Comparison of ENCODE assay signal across 30 mouse cellular contexts in the genomic region with DNA sequence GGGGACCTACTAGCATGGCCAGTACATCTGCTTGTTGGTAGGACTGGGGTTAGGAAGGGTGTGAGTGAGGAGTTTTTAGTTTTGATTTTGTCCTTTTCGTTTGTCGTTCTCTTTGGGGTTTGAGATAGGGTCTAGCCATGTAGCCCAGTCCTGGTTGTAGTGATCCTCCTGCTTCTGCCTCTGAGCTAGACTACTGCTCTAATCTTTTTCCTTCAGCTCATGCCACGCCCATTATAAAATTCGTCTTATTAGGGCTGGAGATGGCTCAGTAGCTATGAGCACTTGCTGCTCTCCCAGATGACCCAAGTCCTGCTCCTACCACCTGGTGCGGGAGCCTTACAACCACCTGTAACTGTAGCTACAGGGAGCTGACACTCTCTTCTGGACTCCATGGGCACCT. TPM values are rescaled to one million over a fixed set of nuclear protein-coding genes. Genes with fewer than 3 reads are reported as not detected.
DNase-seq lines count a peak whose midpoint lies in the region; ATAC-seq and TF ChIP-seq lines count a peak whose summit lies in the region.
"Had no signal": no experiment of that assay in that cellular context is flagged by ENCODE, and none has a peak within 500 bp of the region (broad histone marks: within the 10 kb centered on the region; RNA-seq: fewer than 3 reads in every experiment).

No protein-coding gene starts in this region.

- no peak for TF ChIP-seq EP300 in liver, postnatal 0 days (IDR thresholded peaks at IDR 0.05; ENCODE audit: low read depth)
- TF ChIP-seq EP300 in liver, embryonic 14.5 days (IDR thresholded peaks at IDR 0.05; ENCODE audit: low read depth) = no peak

- no peak overlapping the region for H3K4me2 ChIP-seq in liver, embryonic 12.5 days
- H3K4me2 ChIP-seq in liver, postnatal 0 days (ENCODE audit: low read depth, low read length) = no peak overlapping the region
- no peak overlapping the region for H3K4me2 ChIP-seq in liver, embryonic 14.5 days (ENCODE audit: low read depth)
- H3K4me2 ChIP-seq: embryonic facial prominence, embryonic 13.5 days; forebrain, embryonic 13.5 days; heart, embryonic 13.5 days; hindbrain, embryonic 12.5 days; hindbrain, embryonic 15.5 days had no signal

- DNase-seq in frontal cortex, postnatal 25 days (ENCODE audit: low spot score in 2 of 2) = no peak
- no peak for DNase-seq in liver, postnatal 0 days
- peak; percentile 15 for DNase-seq in c-Kit-positive CD71-positive TER-119-positive erythroid progenitor cells, embryonic 14.5 days (ENCODE audit: low spot score)
- no peak for DNase-seq in liver, embryonic 14.5 days (ENCODE audit: low read depth in 3 of 3, low spot score in 3 of 3)
- DNase-seq in gastrocnemius, adult 18-20 months (ENCODE audit: low spot score) = no peak
- DNase-seq in left cerebral cortex, postnatal 36 days (ENCODE audit: low spot score in 2 of 2) = no peak
- DNase-seq: adrenal gland, postnatal 10 days; B cell, adult 2 months; cerebellum, adult 11-12 months; cerebellum, adult 8-10 months; cerebellum, postnatal 10 days; cerebellum, postnatal 36 days; embryo, embryonic 11 days; gastrocnemius, postnatal 10 days; gastrocnemius, postnatal 36 days; heart, adult 2 months; heart, postnatal 14 days had no signal

- 0 out of 2 replicates have a peak, but pooled peaks have one; percentile 18 for ATAC-seq in frontal cortex, adult (ENCODE audit: low TSS enrichment)
- ATAC-seq in liver, embryonic 12.5 days = peak; percentile 81
- ATAC-seq in liver, postnatal 0 days = no peak
- 0 out of 2 replicates have a peak, but pooled peaks have one; percentile 28 for ATAC-seq in liver, embryonic 14.5 days (ENCODE audit: insufficient read depth)
- ATAC-seq: activated CD4-positive, CD25-positive, alpha-beta regulatory T cell, adult 4 months; forebrain, embryonic 13.5 days; forebrain, embryonic 16.5 days had no signal

- H3K4me1 ChIP-seq in liver, embryonic 12.5 days = peaks cover 13% of the 10 kb centered on the region
- no peaks in the 10 kb centered on the region for H3K4me1 ChIP-seq in liver, postnatal 0 days (ENCODE audit: insufficient read depth)
- H3K4me1 ChIP-seq in liver, embryonic 14.5 days (replicated peaks; ENCODE audit: control insufficient read depth in 2 of 2, insufficient read depth in 2 of 2, low read length in 1 of 2) = peaks cover 0 to 5% of the 10 kb centered on the region in 2 experiments; a peak in 2 of 4 replicates
- H3K4me1 ChIP-seq: embryonic facial prominence, embryonic 10.5 days; embryonic facial prominence, embryonic 13.5 days; forebrain, embryonic 10.5 days; forebrain, embryonic 13.5 days; hindbrain, embryonic 12.5 days; hindbrain, embryonic 15.5 days had no signal

- 43% methylated on average over 5 of the region's 5 CpGs for WGBS in liver, embryonic 12.5 days (ENCODE audit: insufficient replicate concordance)
- WGBS in liver, postnatal 0 days (ENCODE audit: insufficient replicate concordance) = 64% methylated on average over 5 of the region's 5 CpGs
- 28% methylated on average over 5 of the region's 5 CpGs for WGBS in liver, embryonic 14.5 days (ENCODE audit: insufficient replicate concordance)

- no peak overlapping the region for H3K27ac ChIP-seq in liver, embryonic 12.5 days
- H3K27ac ChIP-seq in liver, postnatal 0 days (ENCODE audit: low read depth) = no peak overlapping the region
- no peak overlapping the region for H3K27ac ChIP-seq in liver, embryonic 14.5 days
- H3K27ac ChIP-seq: embryonic facial prominence, embryonic 10.5 days; embryonic facial prominence, embryonic 13.5 days; forebrain, embryonic 10.5 days; forebrain, embryonic 13.5 days; heart, adult 2 months; heart, embryonic 10.5 days; heart, embryonic 13.5 days; hindbrain, embryonic 12.5 days; hindbrain, embryonic 15.5 days had no signal

- H3K9ac ChIP-seq in liver, embryonic 12.5 days = no peak overlapping the region
- H3K9ac ChIP-seq in liver, postnatal 0 days (replicated peaks) = no peak overlapping the region
- no peak overlapping the region for H3K9ac ChIP-seq in liver, embryonic 14.5 days (replicated peaks)
- H3K9ac ChIP-seq: embryonic facial prominence, embryonic 13.5 days; forebrain, embryonic 13.5 days; heart, embryonic 13.5 days; hindbrain, embryonic 12.5 days; hindbrain, embryonic 15.5 days had no signal

- no peaks in the 10 kb centered on the region for H3K36me3 ChIP-seq in liver, embryonic 12.5 days
- peaks cover 5% of the 10 kb centered on the region; the same call in 1 of the 2 replicates for H3K36me3 ChIP-seq in liver, postnatal 0 days (replicated peaks; ENCODE audit: insufficient read depth, low read length)
- H3K36me3 ChIP-seq in liver, embryonic 14.5 days (replicated peaks; ENCODE audit: control insufficient read depth, insufficient read depth, low read depth) = no peaks in the 10 kb centered on the region
- H3K36me3 ChIP-seq: embryonic facial prominence, embryonic 10.5 days; embryonic facial prominence, embryonic 13.5 days; forebrain, embryonic 10.5 days; heart, embryonic 10.5 days; heart, embryonic 13.5 days; hindbrain, embryonic 12.5 days had no signal

- intact Hi-C loops in left cerebral cortex, postnatal 36 days (cut with DNase I) = no loop called here

- no peaks in the 10 kb centered on the region for H3K27me3 ChIP-seq in liver, embryonic 12.5 days (replicated peaks)
- H3K27me3 ChIP-seq in liver, postnatal 0 days (ENCODE audit: insufficient read depth, low read length) = no peaks in the 10 kb centered on the region
- H3K27me3 ChIP-seq in liver, embryonic 14.5 days (ENCODE audit: control insufficient read depth, insufficient read depth, low read length) = no peaks in the 10 kb centered on the region
- H3K27me3 ChIP-seq: embryonic facial prominence, embryonic 13.5 days; forebrain, embryonic 13.5 days; heart, embryonic 13.5 days; hindbrain, embryonic 12.5 days; hindbrain, embryonic 15.5 days had no signal

- no peak overlapping the region for H3K4me3 ChIP-seq in liver, embryonic 12.5 days
- H3K4me3 ChIP-seq in liver, postnatal 0 days (ENCODE audit: low read depth, low read length) = no peak overlapping the region
- H3K4me3 ChIP-seq in liver, embryonic 14.5 days (ENCODE audit: insufficient read depth in 1 of 2, low read depth in 2 of 2, low read length in 2 of 2) = no peak overlapping the region
- H3K4me3 ChIP-seq: embryonic facial prominence, embryonic 10.5 days; embryonic facial prominence, embryonic 13.5 days; erythroblast, embryonic 14.5 days; forebrain, embryonic 10.5 days; forebrain, embryonic 13.5 days; heart, adult 2 months; heart, embryonic 10.5 days; heart, embryonic 13.5 days; hindbrain, embryonic 12.5 days; hindbrain, embryonic 15.5 days had no signal

- TF ChIP-seq CTCF in liver, postnatal 0 days (IDR thresholded peaks at IDR 0.05; ENCODE audit: low read depth) = no peak
- TF ChIP-seq CTCF in liver, embryonic 14.5 days (IDR thresholded peaks at IDR 0.05; ENCODE audit: low read depth) = no peak

- no peaks in the 10 kb centered on the region for H3K9me3 ChIP-seq in liver, embryonic 12.5 days (replicated peaks)
- no peaks in the 10 kb centered on the region for H3K9me3 ChIP-seq in liver, postnatal 0 days (ENCODE audit: low read length)
- no peaks in the 10 kb centered on the region for H3K9me3 ChIP-seq in liver, embryonic 14.5 days (ENCODE audit: control insufficient read depth, low read length)
- H3K9me3 ChIP-seq: embryonic facial prominence, embryonic 10.5 days; embryonic facial prominence, embryonic 13.5 days; forebrain, embryonic 10.5 days; forebrain, embryonic 13.5 days; heart, embryonic 10.5 days; heart, embryonic 13.5 days; hindbrain, embryonic 12.5 days; hindbrain, embryonic 15.5 days had no signal

RNA-seq across cellular contexts. Expression of a gene that starts 26.9 kb away (rescaled TPM):
- 1.9 and 2.0 TPM in 2 replicates for polyA plus RNA-seq in liver, embryonic 12.5 days (2016; fragmentation: Nextera tagmentation; extraction: Ambion mirVana)
- 3.3 and 3.8 TPM in 2 replicates for polyA plus RNA-seq in liver, postnatal 0 days (2015; fragmentation: Nextera tagmentation; extraction: Ambion mirVana)
- 0.92 and 0.99 TPM in 2 replicates for polyA plus RNA-seq in liver, embryonic 14.5 days (2012; rRNA removed)
- polyA plus RNA-seq in liver, embryonic 14.5 days (2014; fragmentation: Nextera tagmentation; extraction: Ambion mirVana) = 0.78 and 0.98 TPM in 2 replicates
- 1 to 10 TPM; 2.4 to 3.1 TPM for total RNA-seq in gastrocnemius, adult 18-20 months (2021)
- total RNA-seq in left cerebral cortex, postnatal 36 days (2021) = 100 to 1,000 TPM; 189 to 204 TPM
